Mouse (Mus musculus): ENCODE data around the gene Map3k12. TPM values are rescaled to one million over a fixed set of nuclear protein-coding genes. Genes with fewer than 3 reads are reported as not detected.

Gene Map3k12
- polyA plus RNA-seq, 1 experiment from 2014 or later, result 13.0 TPM

- peak; percentile 100 for DNase-seq (ENCODE audit: low spot score)
- Histone ChIP-seq H3K27ac (replicated peaks; ENCODE audit: low read depth, low read length) (peak within 1 kb of the TSS; percentile 98), H3K4me3 (ENCODE audit: low read depth, low read length) (peak within 1 kb of the TSS; percentile 68), H3K36me3 (ENCODE audit: control insufficient read depth, insufficient read depth, low read length) (peaks cover 25% of the 10 kb centered on the region), H3K4me2 (ENCODE audit: low read depth, low read length) (peak within 1 kb of the TSS; percentile 67), H3K9me3 (ENCODE audit: control insufficient read depth, low read length) (no peaks in the 10 kb centered on the region), H3K9ac (ENCODE audit: low read depth, low read length) (peak within 1 kb of the TSS; percentile 81), H3K27me3 (replicated peaks; ENCODE audit: control insufficient read depth, insufficient read depth, low read length) (no peaks in the 10 kb centered on the region), H3K4me1 (ENCODE audit: control insufficient read depth, insufficient read depth, low read length) (peaks cover 18% of the 10 kb centered on the region)
- ATAC-seq (ENCODE audit: low read depth), result peak; percentile 93
- under 1% methylated on average over 38 of the region's 60 CpGs for WGBS
These were observed 1.4 kb upstream of the Map3k12 start, which contains the start of gene Tarbp2 for GRCm38 (mm10) chr15:102517976-102518858. Tarbp2 (plus strand) TSS chr15:102518192.

GRCm38 (mm10) chr15:102517631-102517975 lies 739 bp upstream of the Map3k12 start:
- Histone ChIP-seq H3K4me1 (ENCODE audit: control insufficient read depth, insufficient read depth, low read length) (peaks cover 18% of the 10 kb centered on the region), H3K9ac (ENCODE audit: low read depth, low read length) (peak overlapping the region; percentile 73), H3K27me3 (replicated peaks; ENCODE audit: control insufficient read depth, insufficient read depth, low read length) (no peaks in the 10 kb centered on the region), H3K4me3 (ENCODE audit: low read depth, low read length) (peak overlapping the region; percentile 68), H3K36me3 (ENCODE audit: control insufficient read depth, insufficient read depth, low read length) (peaks cover 22% of the 10 kb centered on the region), H3K27ac (replicated peaks; ENCODE audit: low read depth, low read length) (peak overlapping the region; percentile 79), H3K9me3 (ENCODE audit: control insufficient read depth, low read length) (no peaks in the 10 kb centered on the region), H3K4me2 (ENCODE audit: low read depth, low read length) (peak overlapping the region; percentile 67)
- ATAC-seq (ENCODE audit: low read depth) (no peak), DNase-seq (ENCODE audit: low spot score) (no peak)
- under 1% methylated on average over 9 of the region's 10 CpGs for WGBS

DNA sequence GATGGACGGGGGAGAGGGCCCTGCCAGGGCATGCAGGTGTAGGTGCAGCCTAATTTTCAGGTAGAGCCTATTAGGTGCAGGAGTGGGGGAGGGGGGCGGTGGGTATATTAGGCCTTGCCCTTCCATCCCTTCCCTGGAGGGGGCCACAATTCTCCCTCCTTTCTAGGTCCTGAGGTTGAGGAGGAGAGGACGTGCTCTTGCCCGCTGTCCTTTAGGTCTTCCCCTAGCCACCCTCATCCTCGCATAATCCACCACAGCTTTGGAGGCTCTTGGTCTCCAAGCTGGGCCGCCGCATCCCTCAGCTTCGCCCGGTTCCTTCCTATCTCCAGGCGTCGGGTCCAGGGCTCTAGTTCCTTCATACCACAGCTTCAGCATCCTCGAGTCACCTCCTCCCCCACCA lies 571 bp downstream of the Map3k12 start:
- H3K27ac ChIP-seq (replicated peaks; ENCODE audit: low read depth, low read length), result peak overlapping the region; percentile 79
- H3K4me3 ChIP-seq (ENCODE audit: low read depth, low read length), result peak overlapping the region; percentile 68
- no peak for DNase-seq (ENCODE audit: low spot score)
- H3K9ac ChIP-seq (ENCODE audit: low read depth, low read length), result peak overlapping the region; percentile 73
- ATAC-seq (ENCODE audit: low read depth), result no peak
- H3K4me2 ChIP-seq (ENCODE audit: low read depth, low read length), result peak overlapping the region; percentile 67
- H3K27me3 ChIP-seq (replicated peaks; ENCODE audit: control insufficient read depth, insufficient read depth, low read length), result no peaks in the 10 kb centered on the region
- no peaks in the 10 kb centered on the region for H3K9me3 ChIP-seq (ENCODE audit: control insufficient read depth, low read length)
- peaks cover 9% of the 10 kb centered on the region for H3K36me3 ChIP-seq (ENCODE audit: control insufficient read depth, insufficient read depth, low read length)
- 1% methylated on average over 11 of the region's 12 CpGs for WGBS
- H3K4me1 ChIP-seq (ENCODE audit: control insufficient read depth, insufficient read depth, low read length), result peaks cover 26% of the 10 kb centered on the region

DNA sequence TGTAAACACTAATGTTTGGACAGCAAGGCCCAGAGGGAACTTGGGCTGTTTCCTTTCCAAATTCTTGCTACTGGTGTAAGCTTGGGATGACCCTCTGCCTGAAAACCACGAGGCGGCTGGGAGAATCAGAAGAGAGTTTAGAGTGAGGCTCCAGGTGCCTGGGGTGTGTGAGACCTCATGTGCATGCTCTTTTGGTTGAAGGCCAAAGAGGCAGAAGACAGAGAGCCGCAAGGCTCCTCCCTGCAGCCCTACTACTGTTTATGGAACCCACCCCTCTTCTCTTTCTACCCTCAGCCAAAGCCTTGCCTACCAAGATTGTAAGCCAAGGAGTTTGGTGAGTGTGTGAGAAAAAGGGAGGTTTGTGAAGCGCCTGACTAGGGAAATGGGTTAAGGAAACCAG lies 1.1 kb downstream of the Map3k12 start:
- H3K36me3 ChIP-seq (ENCODE audit: control insufficient read depth, insufficient read depth, low read length), result 0 out of 2 replicates have a peak, but pooled peaks cover 4% of the 10 kb centered on the region
- peaks cover 30% of the 10 kb centered on the region for H3K4me1 ChIP-seq (ENCODE audit: control insufficient read depth, insufficient read depth, low read length)
- H3K27ac ChIP-seq (replicated peaks; ENCODE audit: low read depth, low read length), result peak overlapping the region; percentile 79; the same call in 1 of the 2 replicates
- H3K27me3 ChIP-seq (replicated peaks; ENCODE audit: control insufficient read depth, insufficient read depth, low read length), result no peaks in the 10 kb centered on the region
- WGBS, result 33% methylated on average over 4 of the region's 4 CpGs
- H3K4me3 ChIP-seq (ENCODE audit: low read depth, low read length), result peak overlapping the region; percentile 68
- no peaks in the 10 kb centered on the region for H3K9me3 ChIP-seq (ENCODE audit: control insufficient read depth, low read length)
- H3K4me2 ChIP-seq (ENCODE audit: low read depth, low read length), result peak overlapping the region; percentile 67
- no peak for DNase-seq (ENCODE audit: low spot score)
- ATAC-seq (ENCODE audit: low read depth), result no peak
- peak overlapping the region; percentile 73 for H3K9ac ChIP-seq (ENCODE audit: low read depth, low read length)

GRCm38 (mm10) chr15:102515261-102515660 lies 1.6 kb downstream of the Map3k12 start:
- ATAC-seq (ENCODE audit: low read depth), result no peak
- WGBS, result 94% methylated on average over 2 of the region's 2 CpGs
- Histone ChIP-seq H3K27me3 (replicated peaks; ENCODE audit: control insufficient read depth, insufficient read depth, low read length) (no peaks in the 10 kb centered on the region), H3K36me3 (ENCODE audit: control insufficient read depth, insufficient read depth, low read length) (no peaks in the 10 kb centered on the region), H3K4me2 (ENCODE audit: low read depth, low read length) (peak overlapping the region; percentile 67; the same call in 1 of the 2 replicates), H3K9me3 (ENCODE audit: control insufficient read depth, low read length) (no peaks in the 10 kb centered on the region), H3K4me1 (ENCODE audit: control insufficient read depth, insufficient read depth, low read length) (peaks cover 30% of the 10 kb centered on the region), H3K27ac (replicated peaks; ENCODE audit: low read depth, low read length) (no peak overlapping the region), H3K4me3 (ENCODE audit: low read depth, low read length) (0 out of 2 replicates have a peak overlapping the region, but pooled peaks have one; percentile 68), H3K9ac (ENCODE audit: low read depth, low read length) (0 out of 2 replicates have a peak overlapping the region, but pooled peaks have one; percentile 1)
- no peak for DNase-seq (ENCODE audit: low spot score)

- Histone ChIP-seq H3K4me1 (ENCODE audit: control insufficient read depth, insufficient read depth, low read length) (peaks cover 28% of the 10 kb centered on the region), H3K27ac (replicated peaks; ENCODE audit: low read depth, low read length) (no peak overlapping the region), H3K4me2 (ENCODE audit: low read depth, low read length) (no peak overlapping the region), H3K9ac (ENCODE audit: low read depth, low read length) (no peak overlapping the region), H3K4me3 (ENCODE audit: low read depth, low read length) (no peak overlapping the region), H3K9me3 (ENCODE audit: control insufficient read depth, low read length) (no peaks in the 10 kb centered on the region), H3K27me3 (replicated peaks; ENCODE audit: control insufficient read depth, insufficient read depth, low read length) (no peaks in the 10 kb centered on the region), H3K36me3 (ENCODE audit: control insufficient read depth, insufficient read depth, low read length) (no peaks in the 10 kb centered on the region)
- 82% methylated on average over 3 of the region's 3 CpGs for WGBS
- DNase-seq (ENCODE audit: low spot score) (no peak), ATAC-seq (ENCODE audit: low read depth) (no peak)
These were observed 3.9 kb downstream of the Map3k12 start for GRCm38 (mm10) chr15:102513004-102513403.

- Histone ChIP-seq H3K27ac (replicated peaks; ENCODE audit: low read depth, low read length) (no peak overlapping the region), H3K27me3 (replicated peaks; ENCODE audit: control insufficient read depth, insufficient read depth, low read length) (no peaks in the 10 kb centered on the region), H3K4me3 (ENCODE audit: low read depth, low read length) (no peak overlapping the region), H3K36me3 (ENCODE audit: control insufficient read depth, insufficient read depth, low read length) (0 out of 2 replicates have a peak, but pooled peaks cover 1% of the 10 kb centered on the region), H3K4me1 (ENCODE audit: control insufficient read depth, insufficient read depth, low read length) (peaks cover 28% of the 10 kb centered on the region), H3K4me2 (ENCODE audit: low read depth, low read length) (no peak overlapping the region), H3K9me3 (ENCODE audit: control insufficient read depth, low read length) (no peaks in the 10 kb centered on the region), H3K9ac (ENCODE audit: low read depth, low read length) (no peak overlapping the region)
- ATAC-seq (ENCODE audit: low read depth), result no peak
- DNase-seq (ENCODE audit: low spot score), result no peak
These were observed 4.4 kb downstream of the Map3k12 start for GRCm38 (mm10) chr15:102512471-102512870.

DNA sequence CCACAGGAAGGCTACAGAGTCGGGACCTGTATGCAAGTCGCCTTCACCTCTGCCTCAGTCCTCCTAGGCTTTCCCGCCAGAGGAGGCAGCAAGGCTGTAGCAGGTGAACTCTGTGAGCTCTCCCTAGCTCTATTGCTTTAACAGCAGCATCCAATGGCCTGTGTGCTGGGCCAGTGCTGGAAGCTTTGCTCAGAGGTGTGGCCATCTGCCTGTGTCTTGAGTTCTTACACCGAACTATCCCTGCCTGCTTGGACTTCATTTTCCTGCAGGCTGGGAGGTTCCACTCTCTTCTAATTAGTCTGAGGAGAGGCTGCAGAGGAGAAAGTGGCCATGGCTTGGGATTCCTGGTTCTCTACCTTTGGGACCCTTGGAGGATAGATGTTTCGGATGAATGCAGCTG lies 4.9 kb downstream of the Map3k12 start:
- Histone ChIP-seq H3K9me3 (ENCODE audit: control insufficient read depth, low read length) (no peaks in the 10 kb centered on the region), H3K4me2 (ENCODE audit: low read depth, low read length) (no peak overlapping the region), H3K9ac (ENCODE audit: low read depth, low read length) (no peak overlapping the region), H3K27ac (replicated peaks; ENCODE audit: low read depth, low read length) (peak overlapping the region; percentile 89; the same call in 1 of the 2 replicates), H3K4me3 (ENCODE audit: low read depth, low read length) (no peak overlapping the region), H3K27me3 (replicated peaks; ENCODE audit: control insufficient read depth, insufficient read depth, low read length) (no peaks in the 10 kb centered on the region), H3K36me3 (ENCODE audit: control insufficient read depth, insufficient read depth, low read length) (peaks cover 5% of the 10 kb centered on the region; the same call in 1 of the 2 replicates), H3K4me1 (ENCODE audit: control insufficient read depth, insufficient read depth, low read length) (peaks cover 28% of the 10 kb centered on the region)
- DNase-seq (ENCODE audit: low spot score), result no peak
- WGBS, result 28% methylated on average over 5 of the region's 5 CpGs
- no peak for ATAC-seq (ENCODE audit: low read depth)

Measured in embryonic facial prominence, embryonic 14.5 days (tissue).